Mouse (Mus musculus) ES-E14 (cell line): ENCODE measurements around the gene 1700016C15Rik.

Source experiments
- HCFC1 ChIP-seq: IDR thresholded peaks from 2 replicates; pipeline ENCODE4 v1.6.1; 2012; ENCODE audit warnings: low read length, inconsistent platforms, borderline replicate concordance; ENCODE audit not compliant: insufficient read depth
- MAFK ChIP-seq: IDR thresholded peaks from 2 replicates; pipeline ENCODE4 v1.6.1; 2014; ENCODE audit warnings: mild to moderate bottlenecking, low read depth, low read length, inconsistent platforms; ENCODE audit not compliant: insufficient read depth
- ZC3H11A ChIP-seq: IDR thresholded peaks from 2 replicates; pipeline ENCODE4 v1.6.1; 2012; ENCODE audit warnings: low read depth, mild to moderate bottlenecking, inconsistent platforms, low read length, borderline replicate concordance

DNA sequence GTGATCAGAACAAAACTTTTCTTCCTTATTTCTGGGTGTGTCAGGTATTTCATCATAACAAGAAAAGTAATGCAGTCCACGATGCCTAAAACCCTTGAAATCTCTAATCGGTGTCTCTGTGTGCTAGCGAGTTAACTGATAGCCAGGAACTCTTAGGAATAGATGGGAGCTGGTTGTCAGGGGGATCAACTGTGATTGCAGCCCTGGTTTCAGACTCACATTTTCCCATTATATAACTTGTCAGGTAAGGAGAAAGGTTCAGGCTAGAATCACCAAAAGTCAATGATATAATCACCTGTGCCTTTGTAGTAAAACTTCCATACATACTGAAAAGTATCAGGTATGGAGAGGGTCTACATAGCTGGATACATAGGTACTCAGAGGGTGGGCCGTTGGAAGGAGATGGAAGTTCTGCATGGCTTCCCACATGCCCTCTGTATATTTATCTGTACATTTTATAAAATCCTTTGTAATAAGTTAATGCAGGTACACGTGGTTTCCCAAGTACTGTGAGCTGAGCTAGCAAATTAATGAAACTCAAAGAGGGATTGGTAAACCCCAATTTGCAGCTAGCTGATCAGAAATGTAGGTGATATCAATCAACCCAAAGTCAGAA lies 15.1 kb upstream of the 1700016C15Rik start:
- TF ChIP-seq MAFK (no peak), HCFC1 (no peak), ZC3H11A (no peak)
